Mouse (Mus musculus) lung, postnatal 0 days (tissue): ENCODE measurements around the gene Smg6.

Source experiments
- CTCF ChIP-seq: IDR thresholded peaks from 2 replicates; pipeline ENCODE4 v1.5.1; 2016; ENCODE audit warnings: antibody characterized with exemption, mild to moderate bottlenecking
- EP300 ChIP-seq: IDR thresholded peaks from 2 replicates; pipeline ENCODE4 v1.6.1; 2016; ENCODE audit warnings: antibody characterized with exemption, mild to moderate bottlenecking, control low read depth

DNA sequence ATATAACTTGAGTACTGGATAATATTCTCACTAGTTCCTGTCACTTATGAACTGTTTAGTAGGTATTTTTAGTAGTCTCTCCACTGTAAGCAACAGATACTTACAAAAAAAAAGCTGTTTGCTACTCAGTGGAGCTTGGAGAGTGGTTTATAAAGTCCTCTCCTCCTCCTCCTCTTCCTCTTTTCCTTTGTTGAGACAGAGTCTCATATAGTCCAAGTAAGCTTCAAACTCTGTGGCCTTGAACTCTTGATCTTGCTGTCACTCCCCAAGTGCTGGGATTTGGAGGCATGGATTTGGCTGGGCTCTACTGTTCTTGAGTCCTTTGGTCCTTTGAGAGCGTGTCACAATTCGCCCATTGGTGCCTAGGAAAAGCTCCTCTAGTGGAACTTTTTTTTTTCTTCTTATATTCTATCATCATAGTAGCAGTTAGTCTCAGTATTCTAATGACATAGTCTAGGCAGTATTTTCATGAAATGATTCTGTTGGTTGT is 1.7 kb downstream of the Smg6 start:
- TF ChIP-seq CTCF (no peak), EP300 (no peak)
